Mouse (Mus musculus) brain, embryonic 14.5 days (tissue): ENCODE measurements at regions not wholly inside any gene's neighbourhood (a gene's known extent, or its start where the extent isn't known, plus 50 kb on each side); places are given as distances from the start of the nearest gene placed in this dataset.

Source experiments
- DNase-seq: peaks from one replicate; pipeline ENCODE4 v3.0.0-alpha.2; 2011; ENCODE audit warnings: low read depth
- CTCF ChIP-seq: fragments of 200-500 bp; IDR thresholded peaks from 2 replicates; pipeline ENCODE4 v1.5.1; 2012; ENCODE audit warnings: inconsistent platforms, mild to moderate bottlenecking, moderate library complexity, borderline replicate concordance; ENCODE audit not compliant: insufficient read depth, insufficient read length; ENCODE audit errors: extremely low read depth
- POLR2A ChIP-seq: fragments of 200-500 bp; IDR thresholded peaks from 2 replicates; pipeline ENCODE4 v1.6.1; 2012; ENCODE audit warnings: mild to moderate bottlenecking, inconsistent platforms, borderline replicate concordance; ENCODE audit not compliant: poor library complexity, insufficient read depth, insufficient read length, severe bottlenecking; ENCODE audit errors: extremely low read depth

DNA sequence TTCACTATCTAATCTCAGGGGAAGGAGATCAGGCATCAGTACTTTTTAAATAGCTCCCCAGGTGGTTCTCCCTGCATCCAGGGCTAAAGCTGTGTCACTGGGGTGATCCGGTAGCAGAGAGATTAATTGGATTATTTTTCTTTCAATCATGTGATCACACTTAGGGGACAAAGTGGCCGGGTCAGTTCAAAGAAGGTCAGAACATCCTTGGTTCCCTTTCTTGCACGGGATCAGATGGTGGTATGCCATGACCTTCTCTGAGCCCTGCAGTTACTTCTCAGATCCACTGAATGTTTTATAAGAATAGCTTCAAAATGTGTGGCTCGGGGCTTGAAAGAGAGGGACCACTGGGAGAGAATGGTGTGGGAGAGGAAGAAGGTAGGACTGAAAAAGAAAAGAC, 333.6 kb downstream of the Mllt3 start:
- peak; percentile 23 for DNase-seq
- TF ChIP-seq CTCF = no peak
- no peak for TF ChIP-seq POLR2A

DNA sequence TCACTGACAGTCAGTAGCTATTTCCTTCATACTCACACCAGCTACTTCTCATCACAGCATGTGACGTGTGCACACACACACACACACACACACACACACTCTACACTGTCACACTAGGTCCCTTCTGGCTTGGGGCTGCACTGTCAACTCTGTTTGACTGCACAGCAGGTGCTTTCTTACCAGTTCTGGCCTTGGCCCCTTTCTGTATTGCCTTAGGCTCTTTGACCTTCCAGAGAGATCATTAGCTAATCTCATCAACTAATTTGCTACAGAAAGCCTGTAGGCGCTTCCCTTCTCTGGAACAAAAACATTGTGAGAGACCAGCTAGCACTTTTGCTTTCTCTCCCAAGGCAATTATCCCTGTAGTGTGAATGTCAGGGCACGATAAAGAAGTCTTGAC, 334.4 kb downstream of the Mllt3 start:
- DNase-seq = peak; percentile 47
- no peak for TF ChIP-seq CTCF
- TF ChIP-seq POLR2A = no peak

DNA sequence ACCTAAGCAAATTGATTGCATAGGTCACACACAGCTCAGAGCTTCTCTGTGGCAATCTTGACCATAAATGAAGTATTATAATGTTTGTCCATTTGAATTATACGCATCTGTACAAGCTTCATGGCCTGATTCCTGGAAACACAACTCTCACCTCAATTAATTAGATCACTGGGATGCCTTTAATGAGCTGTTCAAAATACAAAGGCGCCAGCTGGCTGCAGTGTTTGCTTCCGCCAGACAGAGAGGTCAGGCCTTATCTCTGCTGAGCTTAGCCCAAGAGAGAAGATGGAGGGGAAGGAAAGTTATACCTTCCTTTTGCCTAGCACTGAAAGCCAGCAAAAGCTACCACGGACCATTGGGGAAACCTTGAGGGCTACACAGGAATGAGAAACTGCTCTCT, 336.2 kb downstream of the Mllt3 start:
- DNase-seq = peak; percentile 47

GRCm38 (mm10) chr4:87695811-87696210, 337.4 kb downstream of the Mllt3 start:
- DNase-seq = peak; percentile 53
- TF ChIP-seq CTCF (no peak), POLR2A (no peak)

More for the DNA sequence above, 336.2 kb downstream of the Mllt3 start:
- TF ChIP-seq CTCF (no peak), POLR2A (no peak)

DNA sequence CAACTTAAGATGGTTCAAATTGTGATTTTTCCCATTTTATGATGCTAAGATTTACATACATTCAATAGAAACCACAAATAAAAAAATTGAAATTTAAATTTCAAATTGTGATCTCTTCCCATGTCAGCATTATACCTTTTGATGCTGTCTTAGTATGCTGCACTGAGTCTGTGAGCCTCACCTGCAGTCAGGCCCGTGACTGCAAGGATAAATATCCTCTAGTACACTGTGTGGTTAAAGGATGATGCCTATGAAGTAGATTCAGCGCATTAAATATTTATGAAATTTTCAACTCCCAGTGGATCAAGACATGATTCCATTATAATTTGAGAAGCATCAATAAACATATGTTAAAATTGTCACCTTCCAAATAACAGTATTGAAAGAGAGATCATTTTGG, 340.4 kb downstream of the Mllt3 start:
- DNase-seq = no peak
- TF ChIP-seq CTCF = no peak
- no peak for TF ChIP-seq POLR2A

GRCm38 (mm10) chr4:87684952-87685351, 348.2 kb downstream of the Mllt3 start:
- TF ChIP-seq CTCF (no peak), POLR2A (no peak)
- DNase-seq = no peak

GRCm38 (mm10) chr4:87682783-87683182, 350.4 kb downstream of the Mllt3 start:
- no peak for DNase-seq
- TF ChIP-seq CTCF (no peak), POLR2A (no peak)

GRCm38 (mm10) chr4:87671101-87671500, 362.1 kb downstream of the Mllt3 start:
- TF ChIP-seq POLR2A (no peak), CTCF (no peak)

DNA sequence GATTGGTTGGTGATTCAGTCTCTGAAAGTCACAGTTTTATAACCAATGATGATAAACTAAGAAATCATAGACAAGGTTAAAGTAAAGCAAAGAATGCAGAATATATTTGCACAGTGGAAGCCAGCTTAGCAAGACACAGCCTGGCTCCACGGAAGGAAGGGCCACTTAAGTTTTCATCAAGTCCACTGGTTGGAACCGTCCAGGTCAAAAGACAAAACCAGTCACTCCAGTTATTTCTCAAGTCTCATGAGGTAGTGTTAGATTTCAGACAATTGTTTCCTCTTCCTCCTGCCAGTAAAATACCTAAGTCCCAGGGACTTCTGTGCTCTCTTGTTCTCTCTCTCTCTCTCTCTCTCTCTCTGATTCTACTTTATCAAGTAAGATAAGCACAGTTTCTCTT, 363.0 kb downstream of the Mllt3 start:
- no peak for DNase-seq
- TF ChIP-seq CTCF (no peak), POLR2A (no peak)

More at GRCm38 (mm10) chr4:87671101-87671500, 362.1 kb downstream of the Mllt3 start:
- DNase-seq = no peak

- no peak for TF ChIP-seq CTCF
- no peak for TF ChIP-seq POLR2A
- DNase-seq = no peak
These were observed 363.7 kb downstream of the Mllt3 start for GRCm38 (mm10) chr4:87669480-87669879.

DNA sequence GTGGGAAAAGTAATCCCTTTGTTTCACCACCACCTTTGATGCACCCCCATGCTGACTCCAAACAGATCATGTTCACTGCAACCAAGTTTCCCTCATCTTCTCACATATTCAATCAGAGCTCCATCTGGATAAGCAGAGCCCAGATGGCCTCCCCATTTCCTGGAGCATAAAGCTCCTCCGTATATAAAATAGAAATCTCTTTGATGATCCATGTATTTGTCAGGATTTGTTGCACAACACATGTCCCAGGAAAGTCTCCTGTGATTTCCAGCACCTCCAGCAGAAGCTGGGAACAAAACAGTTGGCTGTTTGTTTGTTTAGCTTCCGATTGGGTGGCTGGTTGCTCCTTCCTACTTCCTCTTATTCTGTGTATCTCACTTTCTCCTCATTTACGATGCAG, 364.9 kb downstream of the Mllt3 start:
- TF ChIP-seq CTCF (no peak), POLR2A (no peak)
- DNase-seq = peak; percentile 80

- TF ChIP-seq POLR2A = no peak
- TF ChIP-seq CTCF = no peak
- DNase-seq = peak; percentile 62
These were observed 365.5 kb downstream of the Mllt3 start for GRCm38 (mm10) chr4:87667556-87668154.
